Mouse (Mus musculus) cerebellum, postnatal 10 days (tissue): ENCODE measurements around the gene Tmem59l.
A peak's percentile ranks its signal among the peaks of the same experiment; 100 is the strongest.

Source experiments
- DNase-seq, 2 experiments: peaks; one replicate each; pipeline ENCODE4 v3.0.0; 2021; ENCODE audit warnings: mixed read lengths in 2 of 2

Tmem59l gene

GRCm38 (mm10) chr8:70487993-70488796 lies 1.0 kb upstream of the Tmem59l start:
- DNase-seq: peak in 1 of 2 experiments; percentile 46

GRCm38 (mm10) chr8:70486191-70486681 lies 922 bp downstream of the Tmem59l start:
- DNase-seq: peak; percentile 59 to 69

GRCm38 (mm10) chr8:70482943-70483342 lies 4.2 kb downstream of the Tmem59l start:
- DNase-seq: no peak

GRCm38 (mm10) chr8:70481908-70482307 lies 5.2 kb downstream of the Tmem59l start:
- no peak for DNase-seq

- no peak for DNase-seq
Measured at GRCm38 (mm10) chr8:70477269-70477982, 9.7 kb downstream of the Tmem59l start.

GRCm38 (mm10) chr8:70476333-70477268 lies 10.6 kb downstream of the Tmem59l start, which contains the start of gene Klhl26:
Klhl26 (minus strand) TSS chr8:70476968.
- peak; percentile 97 to 98 for DNase-seq

GRCm38 (mm10) chr8:70471856-70472255 lies 15.3 kb downstream of the Tmem59l start:
- DNase-seq: peak; percentile 63 to 65

GRCm38 (mm10) chr8:70469938-70470337 lies 17.2 kb downstream of the Tmem59l start:
- no peak for DNase-seq

GRCm38 (mm10) chr8:70469295-70469916 lies 17.8 kb downstream of the Tmem59l start:
- no peak for DNase-seq

GRCm38 (mm10) chr8:70468733-70469132 lies 18.4 kb downstream of the Tmem59l start:
- DNase-seq: no peak

- DNase-seq: no peak
Measured at GRCm38 (mm10) chr8:70467907-70468306, 19.3 kb downstream of the Tmem59l start.

GRCm38 (mm10) chr8:70467229-70467725 lies 19.9 kb downstream of the Tmem59l start:
- no peak for DNase-seq

GRCm38 (mm10) chr8:70466771-70467170 lies 20.4 kb downstream of the Tmem59l start:
- no peak for DNase-seq

GRCm38 (mm10) chr8:70466305-70466704 lies 20.9 kb downstream of the Tmem59l start:
- DNase-seq: no peak

GRCm38 (mm10) chr8:70465701-70466100 lies 21.5 kb downstream of the Tmem59l start:
- no peak for DNase-seq

GRCm38 (mm10) chr8:70464162-70464561 lies 23.0 kb downstream of the Tmem59l start:
- DNase-seq: no peak

GRCm38 (mm10) chr8:70463306-70463705 lies 23.9 kb downstream of the Tmem59l start:
- DNase-seq: peak; percentile 63

- DNase-seq: no peak
Measured at GRCm38 (mm10) chr8:70462516-70462813, 24.7 kb downstream of the Tmem59l start.

- DNase-seq: no peak
Measured at GRCm38 (mm10) chr8:70461765-70462515, 25.2 kb downstream of the Tmem59l start.

GRCm38 (mm10) chr8:70460606-70461005 lies 26.6 kb downstream of the Tmem59l start:
- DNase-seq: peak; percentile 48 to 52

- DNase-seq: no peak
Measured at GRCm38 (mm10) chr8:70460199-70460598, 27.0 kb downstream of the Tmem59l start.
